Mouse (Mus musculus) stomach, embryonic 16.5 days (tissue): ENCODE results near the gene Mybphl. TPM values are rescaled to one million over a fixed set of nuclear protein-coding genes. Genes with fewer than 3 reads are reported as not detected.

Experiments
- ATAC-seq: fragments of 200-750 bp; cut with Nextera tagmentation; 2 replicates; pipeline ENCODE4 v1.8.0; 2017; ENCODE audit warnings: moderate number of reproducible peaks, moderate TSS enrichment; ENCODE audit not compliant: insufficient read depth, low FRiP score
- H3K27ac ChIP-seq: fragments of 300-500 bp; sonication (generic); 2 replicates; pipeline ENCODE4 v1.5.1; 2014; ENCODE audit warnings: low read length
- H3K27me3 ChIP-seq: fragments of 300-500 bp; sonication (generic); 2 replicates; pipeline ENCODE4 v1.6.1; 2014; ENCODE audit warnings: low read length, control low read depth, mixed read lengths; ENCODE audit not compliant: control insufficient read depth, insufficient read depth
- H3K36me3 ChIP-seq: fragments of 300-500 bp; sonication (generic); 2 replicates; pipeline ENCODE4 v1.6.1; 2014; ENCODE audit warnings: low read length; ENCODE audit not compliant: control insufficient read depth, insufficient read depth
- H3K4me1 ChIP-seq: fragments of 300-500 bp; sonication (generic); 2 replicates; pipeline ENCODE4 v1.6.1; 2014; ENCODE audit warnings: low read length, control low read depth, mixed read lengths; ENCODE audit not compliant: control insufficient read depth, insufficient read depth
- H3K4me2 ChIP-seq: fragments of 300-500 bp; sonication (generic); 2 replicates; pipeline ENCODE4 v1.6.1; 2014; ENCODE audit warnings: low read depth, low read length, mixed read lengths
- H3K4me3 ChIP-seq: fragments of 300-500 bp; sonication (generic); replicated peaks from 2 replicates; pipeline ENCODE4 v1.5.1; 2014; ENCODE audit warnings: mild to moderate bottlenecking, low read length
- H3K9ac ChIP-seq: fragments of 300-500 bp; sonication (generic); 2 replicates; pipeline ENCODE4 v1.6.1; 2014; ENCODE audit warnings: low read length
- H3K9me3 ChIP-seq: fragments of 300-500 bp; sonication (generic); replicated peaks from 2 replicates; pipeline ENCODE4 v1.6.1; 2016; ENCODE audit warnings: low read length, control low read depth; ENCODE audit not compliant: control insufficient read depth
- WGBS: fragments of 180-500 bp; shearing (Covaris S2); extraction: QIAGEN DNeasy Blood & Tissue Kit; methylation state at CpG from one replicate; pipeline ENCODE4 v1.1.7; 2014; 5-methylcytosine and 5-hydroxymethylcytosine counted together
- polyA plus RNA-seq: library from polyadenylated mRNA; unstranded; fragments of >200 nt; fragmentation: Nextera tagmentation; extraction: Ambion mirVana; gene quantifications from 2 replicates; pipeline ENCODE4 v1.2.1, GENCODE M21; 2015

Gene Mybphl
- polyA plus RNA-seq, 1 experiment from 2014 or later: not detected

DNA sequence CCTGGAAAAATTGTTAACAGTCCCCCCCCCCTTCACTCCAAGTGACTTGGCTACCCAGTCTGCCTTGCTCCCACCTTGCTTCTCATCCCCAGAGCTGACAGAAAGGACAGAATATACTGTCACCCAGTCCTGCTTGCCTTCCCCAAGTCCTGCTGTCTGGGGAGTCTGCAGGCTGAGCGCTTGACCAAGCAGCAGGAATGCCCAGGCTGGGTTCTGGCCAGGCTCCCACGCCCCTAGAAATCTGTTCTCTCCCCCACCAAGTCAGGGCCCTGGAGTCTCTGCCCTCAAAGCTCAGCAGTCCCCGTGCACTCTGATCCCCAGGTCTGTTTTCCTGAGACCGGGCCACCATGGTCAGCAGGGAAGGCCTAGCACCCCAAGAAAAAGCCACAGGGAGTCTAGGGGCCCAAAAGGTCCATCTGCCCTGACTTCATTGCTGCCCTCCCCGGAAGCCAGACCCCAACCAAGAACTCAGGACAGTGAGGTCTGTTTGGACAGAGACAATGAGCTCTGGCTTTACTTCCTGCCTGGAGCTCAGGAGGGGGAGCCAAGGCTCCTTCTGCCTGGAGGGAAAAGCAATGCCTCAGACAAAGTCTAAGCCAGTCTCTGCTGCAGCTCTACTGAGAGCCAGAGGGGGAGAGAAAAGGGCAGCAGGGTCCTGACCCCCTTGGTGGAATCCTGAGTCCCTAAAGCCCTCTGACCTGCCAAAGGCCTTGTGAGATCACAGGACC is 46.5 kb downstream of the Mybphl start:
- peak overlapping the region; percentile 27 for H3K4me3 ChIP-seq
- 48% methylated on average over 5 of the region's 5 CpGs for WGBS

DNA sequence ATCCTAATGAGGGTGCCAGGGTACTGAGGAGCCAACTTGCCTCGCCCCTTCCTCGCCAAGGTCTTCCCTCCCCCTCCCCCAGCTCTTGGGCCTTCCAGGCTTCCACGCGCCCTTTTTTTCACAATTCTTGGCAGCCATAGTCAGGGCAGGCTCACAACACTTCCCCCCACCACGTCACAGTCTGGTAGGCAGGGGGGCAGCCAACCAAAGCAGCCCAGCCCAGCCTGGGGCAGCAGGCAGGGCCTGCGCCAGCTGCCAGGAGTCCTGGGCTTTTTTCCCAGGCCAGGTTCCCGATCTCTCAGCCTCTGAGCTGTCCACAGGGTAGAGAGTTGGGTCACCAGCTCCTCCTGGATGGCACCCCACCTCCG is 47.0 kb downstream of the Mybphl start:
- 52% methylated on average over 8 of the region's 8 CpGs for WGBS
- Histone ChIP-seq H3K36me3 (peaks cover 23% of the 10 kb centered on the region), H3K4me2 (peak overlapping the region; percentile 49), H3K9me3 (peaks cover 15% of the 10 kb centered on the region), H3K27me3 (peaks cover 7% of the 10 kb centered on the region; the same call in 1 of the 2 replicates), H3K4me3 (peak overlapping the region; percentile 27), H3K9ac (peak overlapping the region; percentile 64), H3K27ac (peak overlapping the region; percentile 43; the same call in 1 of the 2 replicates), H3K4me1 (peaks cover 33% of the 10 kb centered on the region)
- peak; percentile 38; the same call in 1 of the 2 replicates for ATAC-seq

More for the DNA sequence above, 46.5 kb downstream of the Mybphl start:
- peak overlapping the region; percentile 64 for H3K9ac ChIP-seq
- peaks cover 32% of the 10 kb centered on the region for H3K4me1 ChIP-seq
- H3K9me3 ChIP-seq: peaks cover 15% of the 10 kb centered on the region
- H3K27ac ChIP-seq: peak overlapping the region; percentile 43; the same call in 1 of the 2 replicates
- peaks cover 23% of the 10 kb centered on the region for H3K36me3 ChIP-seq
- ATAC-seq: no peak
- 0 out of 2 replicates have a peak, but pooled peaks cover 1% of the 10 kb centered on the region for H3K27me3 ChIP-seq
- H3K4me2 ChIP-seq: peak overlapping the region; percentile 49

DNA sequence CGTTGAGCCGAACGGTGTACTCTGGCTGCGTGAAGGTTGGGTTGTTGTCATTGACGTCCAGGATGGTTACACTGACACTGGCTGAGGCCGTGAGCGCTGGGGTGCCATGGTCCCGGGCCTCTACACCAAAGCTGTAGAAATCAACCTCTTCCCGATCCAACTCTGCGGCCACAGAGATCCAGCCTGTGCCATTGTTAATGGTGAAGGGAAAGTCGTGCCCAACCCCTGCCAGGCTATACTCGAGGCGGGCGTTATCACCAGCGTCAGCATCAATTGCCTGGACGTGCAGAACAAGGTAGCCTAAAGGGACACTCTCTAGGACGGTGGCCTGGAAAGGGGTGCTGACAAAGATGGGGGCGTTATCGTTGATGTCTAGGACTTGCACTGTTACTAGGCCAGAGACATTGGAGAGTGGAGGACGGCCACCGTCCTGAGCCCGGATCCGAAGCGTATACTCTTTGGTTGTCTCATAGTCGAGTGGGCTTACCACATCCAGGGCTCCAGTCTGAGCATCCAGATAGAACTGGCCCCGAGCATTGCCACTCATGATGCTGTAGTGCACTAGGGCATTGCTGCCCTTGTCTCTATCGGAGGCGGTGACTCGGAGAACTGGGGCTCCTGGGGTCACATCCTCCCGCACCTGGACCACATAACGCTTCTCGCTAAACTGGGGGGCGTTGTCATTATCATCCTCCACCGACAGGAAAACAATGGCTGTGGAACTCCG is 49.1 kb downstream of the Mybphl start:
- Histone ChIP-seq H3K36me3 (peaks cover 23% of the 10 kb centered on the region), H3K4me3 (no peak overlapping the region), H3K27me3 (peaks cover 8% of the 10 kb centered on the region; the same call in 1 of the 2 replicates), H3K9ac (no peak overlapping the region), H3K9me3 (peaks cover 15% of the 10 kb centered on the region), H3K4me1 (peaks cover 33% of the 10 kb centered on the region), H3K27ac (no peak overlapping the region), H3K4me2 (no peak overlapping the region)
- ATAC-seq: no peak
- 97% methylated on average over 35 of the region's 35 CpGs for WGBS

DNA sequence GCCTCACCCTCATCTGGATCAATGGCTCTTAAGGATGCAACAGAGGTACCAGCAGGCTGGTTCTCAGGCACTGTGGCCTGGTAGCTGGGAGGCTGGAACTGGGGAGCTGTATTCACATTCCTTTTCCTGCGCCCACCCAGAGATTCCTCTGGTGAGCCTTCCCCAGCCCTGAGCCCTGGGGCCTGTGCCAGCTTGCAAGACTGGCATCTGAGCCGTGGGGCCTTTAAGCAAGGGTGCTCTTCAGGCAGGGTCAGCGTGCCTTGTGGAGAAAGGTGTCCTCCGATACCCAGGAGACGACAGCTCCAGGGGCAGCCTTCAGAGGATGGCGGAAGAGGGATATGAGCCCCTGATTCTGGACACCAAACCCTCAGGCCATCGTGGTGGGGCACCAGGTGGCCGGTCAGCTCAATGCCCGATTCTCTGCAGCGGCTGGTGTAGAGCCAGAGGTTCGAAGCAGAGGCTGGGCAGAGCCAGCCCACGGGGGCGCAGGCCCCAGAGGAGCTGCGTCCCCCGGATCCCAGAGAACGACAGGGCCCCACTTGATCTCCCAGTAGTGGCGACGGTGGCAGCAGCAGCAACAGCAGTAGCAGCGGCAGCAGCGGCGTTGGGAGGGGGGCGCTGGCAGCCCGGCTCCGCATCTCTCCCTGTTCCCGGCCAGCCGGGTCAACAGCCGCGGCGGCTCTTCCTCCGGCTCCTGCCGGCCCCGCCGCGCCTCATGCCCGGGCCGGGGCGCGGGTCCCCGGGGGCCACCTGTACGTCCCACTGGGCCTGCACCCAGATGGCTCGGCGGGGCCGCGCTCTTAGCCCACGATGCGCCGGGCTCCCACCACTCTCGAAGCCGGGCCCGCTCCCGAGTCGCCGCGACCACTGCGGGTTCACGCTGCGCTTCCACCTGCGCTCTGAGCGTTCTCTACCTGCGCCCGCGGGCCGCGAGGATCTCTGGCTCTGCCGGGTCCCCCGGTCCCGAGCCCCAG is 50.4 kb downstream of the Mybphl start, which contains the start of gene Celsr2:
Gene Celsr2 (minus strand): TSS at position 696 of the 974 bp plus-strand sequence.
- Histone ChIP-seq H3K9ac (peak within 1 kb of the TSS; percentile 89), H3K9me3 (peaks cover 15% of the 10 kb centered on the region), H3K36me3 (peaks cover 23% of the 10 kb centered on the region), H3K4me2 (peak within 1 kb of the TSS; percentile 98), H3K4me3 (peak within 1 kb of the TSS; percentile 79), H3K27me3 (peaks cover 8% of the 10 kb centered on the region; the same call in 1 of the 2 replicates), H3K27ac (peak within 1 kb of the TSS; percentile 63), H3K4me1 (peaks cover 28% of the 10 kb centered on the region)
- peak; percentile 12; the same call in 1 of the 2 replicates for ATAC-seq
- 6% methylated on average over 67 of the region's 67 CpGs for WGBS

DNA sequence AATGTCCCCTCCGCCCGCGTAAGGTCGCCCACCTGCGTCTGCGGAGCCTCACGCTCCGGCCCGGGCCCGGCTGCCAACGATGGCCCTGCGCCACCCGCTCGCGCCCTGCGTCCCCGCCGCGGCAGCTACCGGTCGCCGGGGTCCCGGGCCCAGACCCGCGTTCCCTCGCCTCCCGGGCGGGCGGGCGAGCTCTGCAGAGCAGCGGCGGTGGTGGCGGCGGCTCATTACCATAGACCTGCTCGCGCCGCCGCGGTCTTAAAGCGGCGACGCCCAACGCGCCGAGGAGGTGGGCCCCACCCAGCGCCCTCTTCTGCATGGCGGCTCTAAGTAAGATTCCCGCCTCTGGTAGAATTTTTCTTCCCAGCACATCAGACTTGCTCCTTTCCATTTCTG is 51.1 kb downstream of the Mybphl start:
- peak overlapping the region; percentile 79 for H3K4me3 ChIP-seq
- H3K36me3 ChIP-seq: peaks cover 23% of the 10 kb centered on the region
- H3K9ac ChIP-seq: peak overlapping the region; percentile 89
- H3K27ac ChIP-seq: peak overlapping the region; percentile 63
- H3K4me1 ChIP-seq: peaks cover 22% of the 10 kb centered on the region
- H3K9me3 ChIP-seq: peaks cover 15% of the 10 kb centered on the region
- peak overlapping the region; percentile 98 for H3K4me2 ChIP-seq
- peaks cover 8% of the 10 kb centered on the region; the same call in 1 of the 2 replicates for H3K27me3 ChIP-seq
- peak; percentile 79 for ATAC-seq
- under 1% methylated on average over 38 of the region's 48 CpGs for WGBS

DNA sequence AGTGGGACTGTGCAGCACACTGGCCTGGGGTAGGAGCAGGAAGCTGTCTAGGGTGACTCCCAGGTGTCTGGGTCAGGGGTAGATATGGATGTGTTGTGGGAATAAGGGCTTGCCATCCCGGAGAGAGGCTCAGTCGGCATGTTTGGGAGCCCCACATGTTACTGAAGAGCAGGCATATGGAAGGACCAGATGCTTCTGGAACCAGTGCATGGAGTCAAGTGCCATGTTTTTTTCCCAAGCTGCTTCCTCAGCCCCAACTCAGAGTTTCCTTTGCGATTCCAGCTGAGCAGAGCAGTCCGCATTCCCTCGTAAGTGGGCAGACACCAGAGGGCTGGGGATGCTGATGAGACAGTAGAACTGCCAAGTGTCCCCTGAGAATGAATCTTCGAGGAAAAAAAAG is 58.3 kb downstream of the Mybphl start:
- H3K36me3 ChIP-seq: peaks cover 12% of the 10 kb centered on the region
- no peak overlapping the region for H3K4me2 ChIP-seq
- no peaks in the 10 kb centered on the region for H3K27me3 ChIP-seq
- no peaks in the 10 kb centered on the region for H3K9me3 ChIP-seq
- H3K4me1 ChIP-seq: peaks cover 21% of the 10 kb centered on the region
- no peak for ATAC-seq
- H3K9ac ChIP-seq: no peak overlapping the region
- no peak overlapping the region for H3K4me3 ChIP-seq
- WGBS: 52% methylated on average over 6 of the region's 6 CpGs
- peak overlapping the region; percentile 58 for H3K27ac ChIP-seq

DNA sequence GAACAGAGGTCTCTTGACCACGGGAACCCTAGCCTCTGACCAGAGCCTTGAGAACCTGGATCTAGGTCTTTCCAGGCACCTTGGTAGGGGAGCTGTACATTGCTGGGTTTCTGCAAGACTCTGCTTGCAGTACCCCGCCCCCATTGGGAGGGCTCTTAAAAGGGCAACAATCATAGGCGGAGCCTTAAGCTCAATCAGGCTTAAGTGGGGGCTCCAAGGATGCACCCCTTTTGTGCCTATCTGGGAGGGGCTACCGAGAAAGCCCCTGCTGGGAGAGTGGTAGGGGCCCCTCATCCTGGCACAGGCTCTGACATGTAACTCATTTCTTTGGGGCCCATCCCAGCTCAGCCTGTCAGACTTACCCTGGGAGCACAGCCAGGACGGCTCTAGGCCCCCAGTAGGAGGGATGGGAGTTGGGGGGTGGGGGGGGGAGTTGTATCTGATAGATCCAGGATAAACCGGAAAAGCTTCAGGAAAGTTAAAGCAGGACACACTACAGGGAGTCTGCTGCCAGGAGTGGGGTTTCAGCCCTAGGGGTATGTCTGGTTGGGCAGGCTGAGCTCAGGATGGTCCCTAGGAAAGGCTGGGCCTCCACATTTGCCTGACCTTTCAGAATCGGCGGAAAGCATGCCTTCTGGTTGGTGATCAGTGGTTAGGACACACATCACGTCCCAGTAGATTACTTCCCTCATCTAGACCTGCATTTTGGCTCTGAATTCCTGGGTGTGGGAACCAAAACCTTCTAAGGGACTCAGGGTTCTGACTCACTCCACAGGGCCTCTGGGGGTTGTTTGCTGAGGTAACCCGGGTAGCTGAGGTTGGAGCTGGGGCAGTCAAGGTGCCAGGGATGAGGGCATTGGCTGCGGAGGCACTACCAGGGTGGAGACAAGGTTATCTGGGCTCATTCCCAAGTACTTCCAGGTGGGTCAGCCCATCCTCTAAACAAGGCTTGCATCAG is 59.4 kb downstream of the Mybphl start:
- H3K36me3 ChIP-seq: peaks cover 22% of the 10 kb centered on the region
- peaks cover 21% of the 10 kb centered on the region for H3K4me1 ChIP-seq
- peak overlapping the region; percentile 58 for H3K27ac ChIP-seq
- 14% methylated on average over 11 of the region's 11 CpGs for WGBS
- ATAC-seq: peak; percentile 84
- H3K4me3 ChIP-seq: peak overlapping the region; percentile 12; the same call in 1 of the 2 replicates
- 0 out of 2 replicates have a peak overlapping the region, but pooled peaks have one; percentile 2 for H3K9ac ChIP-seq
- no peaks in the 10 kb centered on the region for H3K9me3 ChIP-seq
- H3K27me3 ChIP-seq: no peaks in the 10 kb centered on the region
- H3K4me2 ChIP-seq: peak overlapping the region; percentile 45
